Mouse (Mus musculus) intestine, embryonic 14.5 days (tissue): ENCODE measurements around the gene Crb1. TPM values are rescaled to one million over a fixed set of nuclear protein-coding genes. Genes with fewer than 3 reads are reported as not detected.
"Not testable (repeated sequence)": the region's sequence is repeated elsewhere in the genome, so short reads cannot be mapped to it uniquely, and the experiment has no call there.

ENCODE experiments used
- ATAC-seq: fragments of 200-750 bp; cut with Nextera tagmentation; replicated peaks from 2 replicates; pipeline ENCODE4 v1.8.0; 2017; ENCODE audit warnings: low read depth, moderate number of reproducible peaks, moderate TSS enrichment, moderate library complexity; ENCODE audit not compliant: low FRiP score, low TSS enrichment
- DNase-seq: peaks from one replicate; pipeline ENCODE4 v3.0.0-alpha.2; 2018; ENCODE audit warnings: low spot score
- H3K27ac ChIP-seq: fragments of 300-500 bp; sonication (generic); 2 replicates; pipeline ENCODE4 v1.5.1; 2014; ENCODE audit warnings: low read depth, mild to moderate bottlenecking, control low read depth
- H3K27me3 ChIP-seq: fragments of 300-500 bp; sonication (generic); replicated peaks from 2 replicates; pipeline ENCODE4 v1.6.1; 2014; ENCODE audit warnings: low read length, control low read depth; ENCODE audit not compliant: control insufficient read depth, insufficient read depth
- H3K36me3 ChIP-seq: fragments of 300-500 bp; sonication (generic); 2 replicates; pipeline ENCODE4 v1.6.1; 2014; ENCODE audit warnings: low read length, control low read depth; ENCODE audit not compliant: control insufficient read depth, insufficient read depth
- H3K4me1 ChIP-seq: fragments of 300-500 bp; sonication (generic); replicated peaks from 2 replicates; pipeline ENCODE4 v1.6.1; 2014; ENCODE audit warnings: low read length, control low read depth, mixed read lengths; ENCODE audit not compliant: control insufficient read depth, insufficient read depth
- H3K4me2 ChIP-seq: fragments of 300-500 bp; sonication (generic); 2 replicates; pipeline ENCODE4 v1.6.1; 2014; ENCODE audit warnings: low read length
- H3K4me3 ChIP-seq: fragments of 300-500 bp; sonication (generic); 2 replicates; pipeline ENCODE4 v1.5.1; 2014; ENCODE audit warnings: low read depth, low read length, control low read depth, mixed read lengths
- H3K9ac ChIP-seq: fragments of 300-500 bp; sonication (generic); 2 replicates; pipeline ENCODE4 v1.6.1; 2014; ENCODE audit warnings: mild to moderate bottlenecking, low read length
- H3K9me3 ChIP-seq: fragments of 300-500 bp; sonication (generic); 2 replicates; pipeline ENCODE4 v1.6.1; 2016; ENCODE audit warnings: low read length, control low read depth; ENCODE audit not compliant: control insufficient read depth
- WGBS: fragments of 180-500 bp; shearing (Covaris S2); extraction: QIAGEN DNeasy Blood & Tissue Kit; methylation state at CpG from one replicate; pipeline ENCODE4 v1.1.7; 2014; 5-methylcytosine and 5-hydroxymethylcytosine counted together
- polyA plus RNA-seq: library from polyadenylated mRNA; unstranded; fragments of >200 nt; fragmentation: Nextera tagmentation; extraction: Ambion mirVana; gene quantifications from 2 replicates; pipeline ENCODE4 v1.2.1, GENCODE M21; 2014

Gene Crb1
- polyA plus RNA-seq = 0.12 and 0.47 TPM in 2 replicates

DNA sequence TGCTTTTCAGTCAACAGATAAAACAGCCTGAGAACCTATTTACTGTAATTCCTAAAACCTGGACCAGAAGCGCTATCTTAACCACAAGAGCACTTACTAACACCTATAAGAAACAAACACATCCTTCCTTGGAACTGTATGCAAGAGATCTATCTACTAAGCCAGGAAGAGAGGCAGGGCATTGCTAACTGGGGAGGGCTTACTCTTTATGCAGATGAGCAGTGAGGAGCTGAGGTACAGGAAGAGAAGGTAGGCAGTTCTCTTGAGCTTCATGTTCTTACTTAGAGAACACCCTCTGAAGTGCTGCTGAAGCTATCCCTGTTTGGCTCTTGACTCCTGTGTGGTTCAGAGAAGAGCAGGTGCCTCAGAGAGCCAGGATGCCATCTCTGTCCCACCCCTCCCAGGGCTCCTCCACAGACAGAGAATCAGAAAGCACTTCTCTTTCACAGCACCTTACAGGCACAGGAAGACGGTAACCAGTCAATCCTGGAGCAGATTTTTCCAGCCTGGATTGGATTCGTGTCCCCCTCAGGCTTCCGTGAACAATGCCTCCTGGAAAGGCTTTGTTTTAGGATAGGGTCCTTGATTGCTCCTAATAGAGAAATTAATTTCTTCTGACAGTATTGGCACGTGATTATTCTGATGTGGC is at the start of gene Crb1:
Crb1 (minus strand) TSS at position 463 of the 649 bp plus-strand sequence.
- Histone ChIP-seq H3K27ac (no peak within 1 kb of the TSS), H3K4me1 (no peaks in the 10 kb centered on the region), H3K36me3 (no peaks in the 10 kb centered on the region), H3K9me3 (no peaks in the 10 kb centered on the region), H3K9ac (no peak within 1 kb of the TSS), H3K4me2 (0 out of 2 replicates have a peak within 1 kb of the TSS, but pooled peaks have one; percentile 9), H3K27me3 (no peaks in the 10 kb centered on the region), H3K4me3 (no peak within 1 kb of the TSS)
- WGBS = 9% methylated on average over 5 of the region's 5 CpGs
- DNase-seq (peak; percentile 52), ATAC-seq (no peak)

DNA sequence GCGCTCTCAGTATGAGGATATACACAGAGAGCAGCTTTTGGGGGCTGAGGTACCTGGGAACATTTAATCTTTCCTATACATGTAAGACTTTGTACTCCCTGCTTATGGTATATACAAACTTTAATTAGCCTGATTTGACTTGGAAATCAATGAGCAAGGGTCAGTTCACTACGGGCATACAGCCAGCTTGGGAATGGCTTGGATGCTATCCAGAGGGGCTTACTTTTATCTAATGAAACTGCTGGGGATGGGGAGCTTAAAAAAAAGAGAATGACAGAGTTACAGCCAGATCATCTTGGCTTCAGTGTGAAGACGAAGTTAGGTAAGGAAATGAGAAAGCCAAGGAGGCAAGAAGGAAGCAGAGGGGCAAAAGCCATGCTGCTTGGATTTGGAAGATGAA is 48.1 kb upstream of the Crb1 start:
- peaks cover 30% of the 10 kb centered on the region for H3K4me1 ChIP-seq
- H3K27me3 ChIP-seq = no peaks in the 10 kb centered on the region
- peaks cover 17% of the 10 kb centered on the region for H3K36me3 ChIP-seq
- no peak for ATAC-seq
- WGBS = 38% methylated on average over 3 of the region's 3 CpGs
- peak overlapping the region; percentile 49 for H3K4me2 ChIP-seq
- no peak for DNase-seq
- H3K27ac ChIP-seq = no peak overlapping the region
- H3K4me3 ChIP-seq = peak overlapping the region; percentile 17
- H3K9me3 ChIP-seq = no peaks in the 10 kb centered on the region
- H3K9ac ChIP-seq = no peak overlapping the region

DNA sequence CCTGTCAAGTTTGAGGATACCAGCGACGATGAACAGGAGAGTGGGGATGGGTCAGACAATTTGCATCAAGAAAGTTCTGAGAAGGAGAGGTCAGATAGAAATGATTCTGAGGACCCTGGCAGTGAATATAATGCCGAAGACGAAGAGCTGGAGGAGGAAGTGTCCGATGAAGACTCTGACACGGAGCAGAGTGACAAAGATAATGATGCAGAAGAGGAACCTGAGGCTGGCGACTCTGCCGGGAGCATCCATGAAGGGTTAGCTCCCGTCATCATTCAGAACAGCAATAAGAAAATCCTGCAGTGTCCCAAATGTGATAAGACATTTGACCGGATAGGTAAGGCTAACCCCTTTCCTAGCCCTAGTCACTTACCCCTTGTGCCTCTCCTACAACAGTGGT is 47.0 kb upstream of the Crb1 start:
- whole genome bisulfite sequencing = 52% methylated on average over 10 of the region's 10 CpGs
- ATAC-seq (no peak), DNase-seq (no peak)
- Histone ChIP-seq H3K9ac (no peak overlapping the region), H3K27me3 (no peaks in the 10 kb centered on the region), H3K4me2 (peak overlapping the region; percentile 62), H3K4me1 (peaks cover 30% of the 10 kb centered on the region), H3K36me3 (peaks cover 7% of the 10 kb centered on the region; the same call in 1 of the 2 replicates), H3K27ac (no peak overlapping the region), H3K4me3 (peak overlapping the region; percentile 68), H3K9me3 (no peaks in the 10 kb centered on the region)

DNA sequence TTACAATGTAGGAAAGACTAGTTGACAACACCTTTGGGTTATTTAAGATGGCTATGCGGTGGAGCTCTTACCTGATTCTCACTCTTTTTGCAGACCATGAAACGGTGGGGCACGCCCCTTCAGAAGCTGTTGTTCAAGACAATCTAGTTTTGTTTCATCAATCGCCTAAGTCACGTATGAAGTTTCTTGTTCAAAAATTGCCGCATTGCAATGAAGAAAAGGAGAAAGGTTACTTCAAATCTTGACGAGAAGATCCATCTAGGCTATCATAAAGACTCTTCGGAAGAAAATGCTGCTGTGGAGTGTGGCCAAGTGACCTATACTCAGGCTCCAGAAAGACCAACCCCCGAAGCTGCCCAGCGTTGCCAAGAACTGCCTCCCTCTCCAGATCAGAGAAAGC is 46.0 kb upstream of the Crb1 start:
- ATAC-seq (peak; percentile 4; the same call in 1 of the 2 replicates), DNase-seq (peak; percentile 59)
- Histone ChIP-seq H3K27me3 (no peaks in the 10 kb centered on the region), H3K9ac (peak overlapping the region; percentile 95), H3K4me2 (peak overlapping the region; percentile 62), H3K27ac (no peak overlapping the region), H3K4me1 (peaks cover 30% of the 10 kb centered on the region), H3K4me3 (peak overlapping the region; percentile 68), H3K9me3 (no peaks in the 10 kb centered on the region), H3K36me3 (0 out of 2 replicates have a peak, but pooled peaks cover 6% of the 10 kb centered on the region)
- 20% methylated on average over 10 of the region's 10 CpGs for WGBS

DNA sequence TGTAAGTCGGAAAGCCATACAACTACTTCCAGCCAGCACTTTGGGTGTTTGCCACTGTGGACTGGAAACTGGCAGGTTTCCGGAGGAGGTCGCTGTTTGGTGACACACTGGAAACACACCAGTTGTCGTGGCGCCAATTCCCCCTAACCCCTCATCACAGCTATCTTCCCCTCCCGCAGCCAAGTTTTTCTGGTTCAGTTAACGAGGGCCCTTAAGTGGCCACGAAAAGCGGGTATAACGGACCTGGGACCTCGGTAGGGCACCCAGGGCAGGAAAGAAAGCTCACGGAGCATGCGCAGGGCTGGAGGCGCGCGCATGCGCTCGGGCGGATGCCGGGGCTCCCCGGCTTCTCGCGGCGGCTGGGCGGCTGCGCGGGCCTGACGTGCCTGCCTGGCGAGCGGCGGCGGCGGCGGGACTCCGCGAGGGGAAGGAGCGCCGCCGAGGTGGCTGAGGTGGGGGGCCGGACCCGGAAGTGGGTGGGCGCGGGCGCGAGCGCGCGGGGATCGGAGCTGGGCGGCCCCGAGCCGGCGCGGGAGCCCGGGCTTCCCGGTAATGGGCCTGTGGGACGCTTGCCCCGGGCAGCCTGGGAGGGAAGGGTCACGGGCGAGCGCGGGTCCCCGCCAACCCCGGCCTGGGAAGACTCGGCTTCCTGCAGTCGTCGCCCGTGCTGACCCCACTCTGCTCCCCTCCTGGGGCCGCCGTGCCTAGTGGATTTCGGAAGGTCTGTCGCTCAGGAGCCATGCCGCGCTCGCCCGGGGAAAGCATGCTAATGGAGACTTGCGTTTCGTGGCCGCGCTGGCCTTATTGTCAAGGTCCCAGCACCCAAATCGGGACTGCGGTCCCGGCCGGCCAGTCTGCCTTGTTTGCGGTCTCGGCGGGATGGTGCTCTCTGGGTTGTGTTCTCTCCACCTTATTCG is 45.2 kb upstream of the Crb1 start, which contains the start of gene Zbtb41:
Zbtb41 (plus strand) TSS at position 414 of the 917 bp plus-strand sequence.
- 0 out of 2 replicates have a peak, but pooled peaks cover 6% of the 10 kb centered on the region for H3K36me3 ChIP-seq
- H3K4me1 ChIP-seq = peaks cover 30% of the 10 kb centered on the region
- peak within 1 kb of the TSS; percentile 87 for H3K27ac ChIP-seq
- H3K9ac ChIP-seq = peak within 1 kb of the TSS; percentile 95
- H3K27me3 ChIP-seq = no peaks in the 10 kb centered on the region
- no peaks in the 10 kb centered on the region for H3K9me3 ChIP-seq
- DNase-seq (peak; percentile 95), ATAC-seq (peak; percentile 94)
- WGBS = under 1% methylated on average over 69 of the region's 88 CpGs
- H3K4me2 ChIP-seq = peak within 1 kb of the TSS; percentile 62
- H3K4me3 ChIP-seq = peak within 1 kb of the TSS; percentile 68

DNA sequence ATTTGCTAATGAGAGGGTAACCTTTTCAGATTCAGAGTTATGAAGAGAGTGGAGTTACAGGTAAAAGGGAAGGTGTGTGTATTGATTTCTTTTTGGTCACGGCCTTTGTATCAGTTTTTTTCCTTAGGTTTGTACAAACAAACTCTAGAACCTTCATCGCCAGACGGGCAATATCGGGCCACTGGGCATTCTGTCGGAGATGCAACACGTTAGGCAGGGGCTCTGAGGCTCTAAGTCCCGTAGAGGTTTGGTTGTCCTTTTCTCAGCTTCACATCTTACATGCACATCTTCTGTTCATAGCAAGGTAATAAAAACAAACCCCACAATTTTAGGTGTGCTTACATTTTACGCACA is 44.6 kb upstream of the Crb1 start:
- ATAC-seq = no peak
- no peak overlapping the region for H3K27ac ChIP-seq

DNA sequence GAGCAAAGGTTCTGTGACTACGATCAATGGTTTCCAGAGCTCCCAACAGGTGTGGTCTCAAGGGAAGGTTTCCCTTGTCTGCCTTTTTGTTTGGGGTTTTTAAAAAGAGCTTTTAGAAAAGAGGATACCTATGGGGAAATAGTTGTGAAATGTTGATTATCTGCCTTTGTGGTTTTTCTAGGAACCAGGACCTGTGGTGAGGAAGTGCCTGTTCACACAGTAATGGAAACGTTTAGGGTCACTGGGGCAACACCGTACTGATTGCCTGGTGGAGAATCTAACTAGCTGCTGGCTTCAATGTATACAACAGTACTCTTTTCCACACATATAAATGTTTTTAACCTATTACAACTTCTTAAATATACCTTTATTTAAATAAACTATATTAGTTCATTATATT is 36.6 kb upstream of the Crb1 start:
- H3K9ac ChIP-seq = no peak overlapping the region
- H3K4me2 ChIP-seq = no peak overlapping the region
- no peak overlapping the region for H3K4me3 ChIP-seq
- 0 out of 2 replicates have a peak, but pooled peaks cover 6% of the 10 kb centered on the region for H3K9me3 ChIP-seq
- H3K4me1 ChIP-seq = no peaks in the 10 kb centered on the region
- DNase-seq (no peak), ATAC-seq (no peak)
- no peaks in the 10 kb centered on the region for H3K27me3 ChIP-seq
- 79% methylated on average over 3 of the region's 3 CpGs for WGBS
- no peaks in the 10 kb centered on the region for H3K36me3 ChIP-seq
- no peak overlapping the region for H3K27ac ChIP-seq

More for the DNA sequence above, 44.6 kb upstream of the Crb1 start:
- Histone ChIP-seq H3K4me3 (peak overlapping the region; percentile 68), H3K36me3 (0 out of 2 replicates have a peak, but pooled peaks cover 6% of the 10 kb centered on the region), H3K4me1 (peaks cover 30% of the 10 kb centered on the region), H3K27me3 (no peaks in the 10 kb centered on the region), H3K4me2 (peak overlapping the region; percentile 62), H3K9ac (peak overlapping the region; percentile 95), H3K9me3 (no peaks in the 10 kb centered on the region)
- 4% methylated on average over 8 of the region's 8 CpGs for WGBS
- DNase-seq = no peak

DNA sequence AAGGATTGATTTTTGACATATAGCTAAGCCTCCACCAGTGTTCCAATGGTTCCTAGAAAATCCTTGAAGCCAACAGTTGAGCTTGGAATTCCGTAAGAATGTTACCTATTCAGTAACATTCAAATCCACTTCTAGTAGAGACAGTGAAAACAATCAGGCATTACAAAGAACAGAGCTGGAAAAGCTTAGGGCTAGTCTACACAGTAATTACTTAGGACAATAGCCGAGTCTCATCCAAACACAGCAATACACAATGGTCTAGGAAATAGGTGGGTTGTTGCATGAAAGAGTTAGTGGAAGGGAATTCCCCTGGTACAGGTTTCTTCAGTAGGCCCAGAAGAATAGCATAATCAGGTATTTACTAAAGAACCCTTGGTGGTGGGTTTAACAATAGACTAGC is 35.5 kb upstream of the Crb1 start:
- not testable (repeated sequence) for H3K36me3 ChIP-seq, H3K4me3 ChIP-seq, H3K9me3 ChIP-seq, H3K27ac ChIP-seq, H3K4me1 ChIP-seq, H3K4me2 ChIP-seq, H3K9ac ChIP-seq, DNase-seq, ATAC-seq, H3K27me3 ChIP-seq
- WGBS = 82% methylated on average over 2 of the region's 2 CpGs
